Mouse (Mus musculus): ENCODE results near the gene Nol7. TPM values are rescaled to one million over a fixed set of nuclear protein-coding genes. Genes with fewer than 3 reads are reported as not detected.

The Nol7 gene
- total RNA-seq (2015) (173 and 183 TPM in 2 replicates), total RNA-seq (2017) (231 and 270 TPM in 2 replicates)

- ATAC-seq (replicated peaks; ENCODE audit: poor library complexity): peak; percentile 99
Observed at GRCm38 (mm10) chr13:43398297-43399080, at the start of gene Nol7. Gene Nol7, plus strand, starts transcription at chr13:43398390.

- no peak for ATAC-seq (replicated peaks; ENCODE audit: poor library complexity)
Observed at GRCm38 (mm10) chr13:43349376-43349775, 48.8 kb upstream of the Nol7 start.

GRCm38 (mm10) chr13:43350489-43351169, 47.6 kb upstream of the Nol7 start:
- no peak for ATAC-seq (replicated peaks; ENCODE audit: poor library complexity)

- no peak for ATAC-seq (replicated peaks; ENCODE audit: poor library complexity)
Observed at GRCm38 (mm10) chr13:43353356-43353755, 44.8 kb upstream of the Nol7 start.

GRCm38 (mm10) chr13:43354362-43354761, 43.8 kb upstream of the Nol7 start:
- no peak for ATAC-seq (replicated peaks; ENCODE audit: poor library complexity)

- ATAC-seq (replicated peaks; ENCODE audit: poor library complexity): no peak
Observed at GRCm38 (mm10) chr13:43356346-43357125, 41.7 kb upstream of the Nol7 start.

- ATAC-seq (replicated peaks; ENCODE audit: poor library complexity): 0 out of 2 replicates have a peak, but pooled peaks have one; percentile 29
Observed at GRCm38 (mm10) chr13:43360534-43360933, 37.7 kb upstream of the Nol7 start.

GRCm38 (mm10) chr13:43362353-43362752, 35.8 kb upstream of the Nol7 start:
- no peak for ATAC-seq (replicated peaks; ENCODE audit: poor library complexity)

GRCm38 (mm10) chr13:43364985-43365824, 33.0 kb upstream of the Nol7 start, which contains the start of gene Sirt5:
Gene Sirt5, plus strand, starts transcription at chr13:43365496.
- ATAC-seq (replicated peaks; ENCODE audit: poor library complexity): peak; percentile 99

GRCm38 (mm10) chr13:43365825-43366184, 32.4 kb upstream of the Nol7 start:
- ATAC-seq (replicated peaks; ENCODE audit: poor library complexity): no peak

- no peak for ATAC-seq (replicated peaks; ENCODE audit: poor library complexity)
Observed at GRCm38 (mm10) chr13:43370063-43370462, 28.1 kb upstream of the Nol7 start.

- ATAC-seq (replicated peaks; ENCODE audit: poor library complexity): no peak
Observed at GRCm38 (mm10) chr13:43372892-43373291, 25.3 kb upstream of the Nol7 start.

GRCm38 (mm10) chr13:43374205-43374604, 24.0 kb upstream of the Nol7 start:
- no peak for ATAC-seq (replicated peaks; ENCODE audit: poor library complexity)

GRCm38 (mm10) chr13:43374918-43375432, 23.2 kb upstream of the Nol7 start:
- ATAC-seq (replicated peaks; ENCODE audit: poor library complexity): no peak

GRCm38 (mm10) chr13:43379989-43380388, 18.2 kb upstream of the Nol7 start:
- ATAC-seq (replicated peaks; ENCODE audit: poor library complexity): no peak

- ATAC-seq (replicated peaks; ENCODE audit: poor library complexity): no peak
Observed at GRCm38 (mm10) chr13:43385321-43385720, 12.9 kb upstream of the Nol7 start.

GRCm38 (mm10) chr13:43397700-43398296, 392 bp upstream of the Nol7 start:
- ATAC-seq (replicated peaks; ENCODE audit: poor library complexity): no peak

- ATAC-seq (replicated peaks; ENCODE audit: poor library complexity): no peak
Observed at GRCm38 (mm10) chr13:43399576-43399975, 1.4 kb downstream of the Nol7 start.

GRCm38 (mm10) chr13:43412311-43412710, 14.1 kb downstream of the Nol7 start:
- no peak for ATAC-seq (replicated peaks; ENCODE audit: poor library complexity)

GRCm38 (mm10) chr13:43413611-43414010, 15.4 kb downstream of the Nol7 start:
- no peak for ATAC-seq (replicated peaks; ENCODE audit: poor library complexity)
